Mouse (Mus musculus) naive thymus-derived CD4-positive, alpha-beta T cell, adult 2 months (primary cell): ENCODE results near the gene Hnrnph1.

ENCODE experiments used
- DNase-seq: peaks from one replicate; pipeline ENCODE4 v3.0.0-alpha.2; 2011; ENCODE audit warnings: low read depth

The Hnrnph1 gene

DNA sequence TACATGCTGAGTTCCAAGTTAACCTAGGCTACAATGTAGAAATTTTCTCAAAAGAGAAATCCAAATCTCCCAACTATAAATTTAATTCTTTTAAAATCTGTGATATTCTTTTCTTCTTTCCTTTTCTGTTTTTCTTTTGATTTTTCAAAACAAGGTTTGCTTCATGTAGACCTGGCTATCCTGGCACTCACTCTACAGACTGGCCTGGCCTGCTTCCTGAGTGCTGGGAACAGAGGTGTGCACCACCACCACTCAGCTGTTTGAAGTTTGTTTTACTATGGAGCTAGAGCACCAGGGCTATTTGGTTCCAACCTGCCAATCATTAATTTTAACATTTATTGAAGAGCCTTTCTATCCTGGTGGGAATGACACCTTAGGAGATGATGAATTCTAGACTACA lies 3.7 kb upstream of the Hnrnph1 start:
- DNase-seq: no peak

DNA sequence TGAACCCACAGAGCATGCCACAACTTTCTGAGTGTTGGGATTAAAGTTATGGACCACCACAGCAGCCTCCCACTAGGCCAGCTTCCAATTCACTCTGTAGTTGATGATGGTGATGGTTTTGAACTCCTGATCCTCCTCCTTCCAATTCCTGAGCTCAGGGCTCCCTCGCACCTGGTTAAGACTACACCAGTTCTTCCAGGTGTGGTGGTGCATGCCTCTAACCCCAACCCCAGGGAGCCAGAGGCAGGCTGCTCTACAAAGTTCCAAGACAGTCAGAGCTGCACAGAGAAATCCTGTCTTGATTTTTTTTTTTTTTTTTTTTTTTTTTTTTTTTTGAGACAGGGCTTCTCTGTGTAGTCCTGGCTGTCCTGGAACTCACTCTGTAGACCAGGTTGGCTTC lies 3.2 kb upstream of the Hnrnph1 start:
- no peak for DNase-seq

DNA sequence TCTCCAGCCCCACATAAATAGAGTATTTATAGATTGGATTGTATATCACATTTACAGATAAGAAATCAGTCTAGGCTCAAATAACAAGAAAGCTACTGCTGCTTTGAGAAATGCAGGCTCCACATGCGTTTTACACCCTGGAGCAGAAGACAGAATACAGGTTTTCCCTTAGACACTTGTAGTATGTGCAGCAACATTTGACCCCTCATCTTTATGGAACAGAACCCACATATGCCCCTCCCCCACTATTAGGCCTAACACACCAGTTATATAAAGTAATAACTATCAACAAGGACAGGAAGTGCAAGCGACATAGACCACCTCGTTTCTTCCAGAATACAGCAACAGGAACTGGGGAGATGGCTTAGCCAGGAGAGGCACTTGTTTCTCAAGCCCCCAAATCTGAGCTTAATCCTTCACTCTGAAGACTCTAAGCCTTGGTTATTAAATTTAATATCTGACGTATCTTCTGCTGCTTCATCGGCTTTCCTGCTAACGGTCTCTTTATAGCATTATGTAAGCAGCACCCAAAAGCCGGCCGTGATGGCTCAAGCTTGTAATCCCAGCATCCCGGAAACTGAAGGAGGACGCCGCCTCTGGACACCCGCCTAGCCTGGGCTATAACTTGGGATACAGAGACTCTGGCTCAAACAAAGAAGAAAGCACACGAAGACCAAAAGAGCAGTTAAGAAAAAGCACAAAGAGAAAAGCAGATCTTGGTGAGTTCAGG lies 2.3 kb upstream of the Hnrnph1 start:
- DNase-seq: no peak

DNA sequence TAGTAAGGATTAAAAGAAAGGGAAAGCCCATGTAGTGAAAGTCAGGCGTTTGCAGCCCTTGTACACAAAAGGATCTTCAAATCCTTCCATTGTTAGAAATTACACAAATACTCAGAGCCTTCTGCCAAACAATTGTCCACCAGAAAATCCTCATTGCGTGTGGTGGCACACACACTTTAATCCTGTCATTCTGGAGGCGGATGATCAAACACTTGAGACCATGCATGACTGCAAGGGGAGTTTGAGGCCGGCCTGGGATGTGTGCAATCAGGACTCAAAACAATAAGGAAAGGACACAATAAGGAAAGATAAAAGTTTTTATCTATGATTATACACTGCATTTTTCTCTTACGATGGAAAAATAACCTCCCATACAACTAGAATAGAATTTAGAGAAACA lies 1.4 kb upstream of the Hnrnph1 start:
- no peak for DNase-seq

DNA sequence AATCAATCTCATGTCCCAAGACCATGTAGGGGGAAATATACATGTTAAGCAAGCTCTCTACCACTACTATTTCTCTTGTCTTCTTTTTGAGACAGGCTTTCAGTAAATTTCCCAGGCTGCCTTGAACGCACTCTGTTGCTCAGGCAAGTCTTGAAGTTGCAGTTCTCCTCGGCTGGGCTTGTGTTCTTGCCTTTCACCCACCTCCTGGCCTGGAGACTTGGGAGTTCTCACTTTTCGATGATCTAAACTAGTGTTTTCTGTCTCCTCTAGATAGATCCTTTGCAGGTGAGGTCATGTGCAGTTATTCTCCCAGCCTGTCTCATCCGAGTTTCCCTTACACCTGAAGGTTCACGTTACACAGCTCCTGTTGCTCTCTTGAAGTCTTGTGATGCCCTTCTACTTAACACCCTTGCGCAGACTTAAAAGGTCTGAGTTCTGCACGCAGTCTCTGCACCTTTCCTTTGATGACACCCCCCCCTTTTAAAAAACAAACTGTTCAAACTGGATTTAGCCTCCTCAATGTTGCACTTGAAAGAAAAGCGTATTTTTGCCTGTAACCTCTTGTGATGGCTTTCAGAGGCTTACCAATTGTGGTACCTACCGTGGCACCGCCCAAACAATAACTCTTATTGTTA lies 517 bp upstream of the Hnrnph1 start:
- DNase-seq: peak; percentile 68

DNA sequence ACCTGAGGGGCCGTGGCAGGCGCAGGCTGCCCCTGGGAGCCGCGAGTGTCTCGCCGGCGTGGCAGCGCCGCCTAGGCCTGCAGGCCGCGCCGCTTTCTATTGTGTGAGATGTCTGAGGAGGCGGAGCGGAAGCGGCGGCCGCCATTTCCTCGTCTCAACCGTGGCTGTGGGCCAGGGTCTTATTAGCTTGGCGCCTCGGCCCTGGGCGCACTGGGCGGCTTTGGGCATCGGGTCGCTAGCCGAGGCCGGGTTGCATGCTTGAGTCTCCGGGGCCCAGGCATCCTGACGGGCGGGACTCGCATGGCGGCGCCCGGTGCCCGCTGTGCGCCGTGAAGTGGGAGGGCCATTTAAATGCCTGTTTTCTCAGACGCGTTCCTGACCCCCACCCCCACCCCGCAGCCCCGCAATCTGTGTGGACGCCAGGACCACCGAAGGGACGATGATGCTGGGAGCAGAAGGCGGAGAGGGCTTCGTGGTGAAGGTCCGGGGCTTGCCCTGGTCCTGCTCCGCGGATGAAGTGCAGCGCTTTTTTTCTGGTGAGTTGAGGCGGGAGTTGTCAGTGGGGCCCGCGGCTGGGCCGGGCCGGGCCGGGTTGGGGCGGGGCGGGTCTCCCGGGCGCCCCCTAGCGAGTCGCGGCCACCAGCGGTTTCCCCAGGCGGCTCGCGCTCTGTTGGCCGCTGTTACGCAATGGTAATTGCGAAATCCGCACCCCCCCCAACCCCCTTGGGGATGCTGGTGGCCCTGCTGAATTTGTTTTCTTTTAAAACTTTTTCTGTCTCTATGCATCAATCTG lies 1.3 kb downstream of the Hnrnph1 start:
- DNase-seq: peak; percentile 91

DNA sequence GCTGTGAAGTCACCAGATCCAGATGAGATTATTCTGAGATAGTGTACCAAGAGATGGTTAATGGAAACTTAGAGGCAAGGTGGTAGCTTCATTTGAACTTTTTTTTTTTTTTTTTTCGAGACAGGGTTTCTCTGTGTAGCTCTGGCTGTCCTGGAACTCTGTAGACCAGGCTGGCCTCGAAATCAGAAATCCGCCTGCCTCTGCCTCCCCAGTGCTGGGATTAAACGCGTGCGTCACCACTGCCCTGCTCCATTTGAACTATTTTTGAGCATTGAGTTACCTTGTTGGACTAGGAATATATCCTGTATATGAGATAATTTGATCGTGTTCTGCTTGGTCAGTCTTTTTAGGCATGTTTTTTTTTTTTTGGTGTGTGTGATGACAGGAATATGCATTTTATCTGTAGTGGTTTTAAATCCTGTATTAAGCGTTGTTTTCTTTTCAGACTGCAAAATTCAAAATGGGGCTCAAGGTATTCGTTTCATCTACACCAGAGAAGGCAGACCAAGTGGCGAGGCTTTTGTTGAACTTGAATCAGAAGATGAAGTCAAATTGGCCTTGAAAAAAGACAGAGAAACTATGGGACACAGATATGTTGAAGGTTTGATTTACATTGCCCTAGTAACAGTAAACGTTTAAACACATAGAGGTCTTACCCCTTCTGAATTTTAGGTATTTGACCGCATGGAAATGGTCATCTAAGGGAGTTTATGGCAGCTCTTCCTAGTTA lies 2.4 kb downstream of the Hnrnph1 start:
- DNase-seq: peak; percentile 33

DNA sequence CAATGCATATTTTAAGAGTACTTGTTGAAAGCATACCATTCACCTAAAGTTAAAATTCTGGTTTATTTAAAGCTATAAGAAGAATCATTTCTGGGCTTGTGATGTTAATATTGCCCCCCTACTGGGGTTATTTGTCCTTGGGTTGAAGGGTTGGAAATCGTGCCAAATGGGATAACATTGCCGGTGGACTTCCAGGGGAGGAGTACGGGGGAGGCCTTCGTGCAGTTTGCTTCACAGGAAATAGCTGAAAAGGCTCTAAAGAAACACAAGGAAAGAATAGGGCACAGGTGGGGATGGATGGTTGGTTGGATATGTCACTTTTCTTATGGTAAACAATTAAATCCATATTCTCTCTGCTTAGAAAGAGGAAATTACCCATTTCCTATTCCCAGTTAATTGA lies 4.5 kb downstream of the Hnrnph1 start:
- DNase-seq: no peak

DNA sequence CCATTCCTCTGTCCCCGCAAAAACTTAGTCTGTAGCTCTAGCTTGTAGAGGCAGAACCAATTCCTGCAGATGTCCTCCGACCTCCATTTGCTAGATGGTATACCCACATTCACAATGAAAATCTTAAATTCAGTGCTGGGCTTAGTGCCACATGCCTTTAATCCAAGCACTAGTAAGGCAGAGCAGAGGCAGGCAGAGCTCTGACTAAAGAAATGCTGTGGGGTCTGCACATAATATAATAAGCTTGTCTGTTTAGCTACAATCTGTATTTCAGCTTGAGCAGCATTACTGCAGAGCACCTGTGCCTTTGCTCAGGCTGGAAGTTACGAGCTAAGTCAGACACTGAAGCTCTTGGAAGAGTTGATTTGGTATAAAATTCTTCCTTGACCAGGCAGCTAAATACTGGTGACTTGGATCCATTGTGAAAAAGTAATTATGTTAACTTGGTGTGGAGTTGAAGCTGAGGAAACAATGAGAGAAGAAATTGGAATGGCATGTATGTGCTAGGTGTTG lies 10.4 kb downstream of the Hnrnph1 start:
- peak; percentile 41 for DNase-seq

DNA sequence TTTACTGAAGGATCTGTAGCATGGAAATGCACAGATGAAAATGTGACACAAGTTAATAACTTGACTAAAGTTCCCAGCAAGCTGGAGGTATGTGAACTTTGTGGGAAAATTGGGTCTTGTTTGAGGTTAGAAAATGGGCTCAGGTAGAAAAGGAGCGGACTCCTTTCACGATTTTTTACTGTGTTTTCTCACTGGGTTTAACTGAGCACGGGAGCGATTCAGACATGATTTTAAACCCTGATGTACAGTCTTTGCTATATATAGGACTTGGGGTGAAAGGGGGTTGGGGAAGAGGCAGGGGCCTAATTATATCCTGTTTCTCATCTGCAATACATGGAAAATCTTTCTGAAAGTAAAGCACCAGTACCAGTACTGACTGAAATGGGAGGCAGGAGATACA lies 10.9 kb downstream of the Hnrnph1 start:
- DNase-seq: no peak

DNA sequence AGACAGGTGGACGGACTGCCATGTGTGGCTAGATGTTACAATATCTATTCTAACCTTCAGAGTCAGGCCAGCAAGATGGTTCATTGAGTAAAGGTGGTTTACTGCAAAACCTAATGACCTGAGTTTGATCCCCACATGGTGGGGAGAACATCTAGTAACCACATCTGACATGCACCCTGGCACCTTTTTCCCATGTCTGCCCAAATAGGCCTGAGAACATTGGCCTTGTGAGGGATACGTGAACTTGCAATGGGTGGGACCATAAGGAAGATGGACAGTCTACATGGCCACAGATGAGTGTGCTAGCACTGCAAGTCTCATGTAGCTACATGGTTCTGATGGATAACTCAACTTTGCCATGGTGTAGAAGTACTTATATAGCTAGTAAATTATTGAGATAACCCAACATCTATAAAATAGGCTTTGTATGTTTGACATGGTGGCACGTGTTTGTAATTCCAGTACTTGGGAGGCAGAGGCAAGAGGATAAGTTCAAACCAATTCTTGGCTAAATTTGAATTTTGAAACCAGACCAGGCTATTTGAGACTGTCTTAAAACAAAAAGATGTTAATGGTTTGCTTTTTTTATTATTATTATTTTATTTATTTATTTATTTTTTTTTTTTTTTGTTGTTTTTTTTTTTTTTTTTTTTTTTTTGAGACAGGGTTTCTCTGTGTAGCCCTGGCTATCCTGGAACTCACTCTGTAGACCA lies 11.6 kb downstream of the Hnrnph1 start:
- DNase-seq: peak; percentile 37

DNA sequence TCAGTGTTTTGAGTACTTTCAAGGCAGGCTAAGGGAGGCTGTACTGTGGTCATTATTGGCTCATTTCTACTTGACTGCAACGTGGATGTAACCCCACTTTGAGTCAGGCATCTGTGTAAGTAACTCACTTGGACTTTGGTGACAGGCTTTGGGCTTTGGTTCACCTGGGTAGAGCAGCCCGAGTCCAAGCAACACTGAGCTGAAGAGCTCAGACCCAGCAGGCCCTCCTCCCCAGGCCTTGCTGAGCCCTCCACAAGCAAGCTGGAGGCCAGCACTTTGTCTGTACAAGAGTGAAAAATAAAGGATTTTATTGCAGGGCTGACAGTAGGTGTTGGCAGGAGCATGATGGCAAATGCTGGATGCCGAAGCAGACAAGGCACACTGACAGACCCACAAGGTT lies 12.2 kb downstream of the Hnrnph1 start:
- DNase-seq: no peak

DNA sequence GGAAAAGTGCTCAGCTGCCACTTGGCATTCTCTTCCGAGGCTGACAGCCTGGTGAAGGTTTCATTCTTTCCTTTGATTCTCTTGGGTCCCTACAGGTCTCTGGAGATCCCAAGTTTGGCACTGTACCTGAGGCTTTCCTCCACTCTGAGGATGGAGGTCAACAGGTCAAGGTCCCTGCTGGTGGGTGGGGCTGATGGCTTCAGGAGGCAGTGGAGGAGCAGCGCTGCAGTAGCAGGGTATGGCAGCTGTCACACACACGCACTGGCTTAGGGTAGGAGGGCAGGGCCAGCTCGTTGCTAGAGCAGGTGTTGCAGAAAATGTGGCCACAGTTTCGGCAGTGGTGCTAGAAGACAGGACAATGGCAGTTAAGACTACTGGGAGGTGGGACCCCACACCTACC lies 12.8 kb downstream of the Hnrnph1 start:
- DNase-seq: no peak

DNA sequence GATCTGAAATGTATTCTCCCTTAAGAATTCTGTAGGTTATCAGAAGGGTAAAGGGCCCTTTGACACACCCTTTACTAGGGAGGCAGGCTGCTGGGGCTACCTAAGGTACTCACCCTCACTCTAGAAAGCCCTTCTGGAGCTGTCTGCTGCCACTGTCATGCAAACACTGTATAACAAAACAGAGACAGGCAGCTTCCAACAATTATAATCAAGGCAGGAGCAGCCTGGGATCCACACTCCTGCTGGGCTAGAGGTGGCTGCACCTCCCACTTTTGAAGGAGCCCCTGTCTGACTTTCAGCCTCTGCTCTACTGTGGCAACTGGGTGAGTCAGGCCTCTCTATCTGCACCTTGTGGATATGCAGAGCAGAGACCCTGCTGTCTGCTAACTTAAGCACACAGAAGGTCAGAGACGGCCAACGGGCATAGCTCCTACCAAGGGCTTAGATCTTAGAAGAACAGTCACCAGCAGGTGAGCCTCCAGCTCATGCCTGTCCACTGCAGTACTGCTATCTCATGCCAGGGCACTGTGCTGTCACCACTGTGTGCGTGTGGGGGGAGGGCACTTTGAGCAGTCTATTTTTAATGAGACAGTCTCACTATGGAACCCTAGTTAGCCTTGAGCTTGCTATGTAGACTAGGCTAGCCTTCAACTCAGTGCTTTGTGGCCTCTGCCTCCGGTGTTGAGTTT lies 14.6 kb downstream of the Hnrnph1 start:
- DNase-seq: no peak

DNA sequence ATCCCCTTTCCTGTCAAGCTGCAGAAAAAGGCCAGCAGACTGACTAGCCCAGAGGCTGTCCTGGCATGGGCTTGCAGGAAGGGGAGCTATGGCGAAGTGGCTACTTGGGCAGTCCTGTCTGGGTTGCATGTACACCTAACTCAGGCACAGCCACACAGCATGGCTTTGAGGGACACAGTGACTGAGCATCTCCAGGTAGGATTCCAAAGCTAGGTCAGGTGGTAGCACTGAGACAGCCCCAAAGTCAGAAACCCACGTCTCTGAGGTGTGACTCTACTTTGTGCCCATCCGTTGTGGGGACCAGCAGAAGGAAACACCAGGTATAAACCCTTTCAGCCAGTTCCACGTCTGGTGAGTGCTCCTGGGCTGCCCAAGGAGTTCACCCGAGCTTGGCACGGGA lies 16.5 kb downstream of the Hnrnph1 start:
- DNase-seq: no peak

DNA sequence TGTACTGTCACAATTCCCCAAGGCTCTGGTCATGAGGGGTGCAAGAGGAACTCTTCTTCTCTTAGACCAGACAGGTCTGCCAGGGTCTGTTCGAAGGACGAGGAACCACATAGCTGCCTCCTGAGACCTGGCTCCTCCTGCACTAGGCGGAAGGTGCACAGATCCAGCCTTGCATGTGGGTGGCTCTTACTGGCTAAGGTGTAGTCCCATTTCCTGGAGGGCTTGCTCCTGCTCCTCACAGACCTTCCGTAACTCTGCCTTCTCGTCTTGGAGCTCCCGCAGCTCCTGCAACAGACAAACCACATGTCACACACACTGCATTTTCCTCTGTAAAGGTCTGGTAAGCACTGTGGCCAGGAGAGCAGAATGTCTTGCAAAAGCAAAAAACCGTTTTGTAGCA lies 17.9 kb downstream of the Hnrnph1 start:
- no peak for DNase-seq

DNA sequence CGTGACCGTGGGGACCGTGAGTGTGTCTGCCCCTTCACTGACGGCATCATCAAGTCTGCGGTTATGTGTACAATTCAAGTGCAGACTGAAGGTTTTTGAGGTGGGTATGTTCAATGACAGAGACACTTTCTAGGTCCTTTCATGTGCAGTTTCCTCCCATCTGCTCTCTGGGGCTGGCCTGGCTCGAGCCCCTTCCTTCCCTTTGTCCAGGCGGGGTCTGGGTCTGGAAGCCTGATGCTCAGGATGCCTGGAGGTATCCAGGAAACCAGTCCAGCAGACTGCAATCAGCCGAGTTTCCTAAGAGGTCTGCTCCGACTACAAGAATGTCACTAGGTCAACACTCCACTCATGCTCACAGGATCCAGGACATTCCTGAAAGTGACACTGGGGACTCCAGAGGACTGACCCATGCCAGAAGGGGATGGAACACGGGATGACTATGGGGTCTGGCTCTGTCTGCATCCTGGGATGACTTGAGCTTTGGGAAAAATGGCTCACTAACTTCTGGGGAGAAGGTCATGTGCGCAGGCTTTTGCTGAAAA lies 20.0 kb downstream of the Hnrnph1 start:
- no peak for DNase-seq

DNA sequence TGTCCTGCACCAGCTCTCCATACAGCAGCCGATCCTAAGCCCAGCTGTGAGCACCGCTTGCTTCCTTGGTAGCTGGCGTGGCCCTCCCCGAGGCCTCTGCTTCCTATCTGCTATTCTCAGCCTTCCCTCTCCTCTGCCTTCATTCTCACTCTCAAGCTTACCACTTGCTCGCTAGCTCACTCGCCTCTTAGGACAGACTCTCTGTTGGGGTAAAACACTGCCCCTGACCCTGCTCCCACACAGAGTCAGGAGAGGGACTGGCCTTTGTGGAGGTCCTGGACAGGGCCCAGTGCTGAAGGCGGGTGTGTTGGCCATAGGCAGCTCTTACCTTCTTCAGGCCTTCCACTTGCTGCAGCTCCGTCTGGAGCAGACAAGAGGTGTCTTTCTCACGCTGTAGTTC lies 20.5 kb downstream of the Hnrnph1 start:
- no peak for DNase-seq

DNA sequence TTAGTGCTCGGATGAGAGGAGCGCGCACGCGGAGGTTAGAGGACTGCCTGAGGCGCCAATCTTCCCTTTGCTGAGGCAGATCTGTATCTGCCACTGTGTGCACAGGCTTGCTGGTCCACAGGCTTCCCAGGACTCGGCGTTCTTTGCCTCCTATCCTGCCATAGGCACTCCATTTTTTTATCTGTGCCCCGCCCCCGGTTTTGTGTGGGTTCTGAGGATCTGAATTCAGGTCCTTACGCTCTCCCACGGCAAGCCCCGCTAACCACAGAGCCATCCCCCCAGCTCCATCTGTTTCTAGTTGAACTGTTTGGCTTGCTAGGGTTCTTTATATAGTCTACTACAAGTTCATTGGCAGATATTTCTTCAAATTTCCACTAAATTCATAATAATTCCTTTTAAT lies 22.0 kb downstream of the Hnrnph1 start:
- DNase-seq: no peak

DNA sequence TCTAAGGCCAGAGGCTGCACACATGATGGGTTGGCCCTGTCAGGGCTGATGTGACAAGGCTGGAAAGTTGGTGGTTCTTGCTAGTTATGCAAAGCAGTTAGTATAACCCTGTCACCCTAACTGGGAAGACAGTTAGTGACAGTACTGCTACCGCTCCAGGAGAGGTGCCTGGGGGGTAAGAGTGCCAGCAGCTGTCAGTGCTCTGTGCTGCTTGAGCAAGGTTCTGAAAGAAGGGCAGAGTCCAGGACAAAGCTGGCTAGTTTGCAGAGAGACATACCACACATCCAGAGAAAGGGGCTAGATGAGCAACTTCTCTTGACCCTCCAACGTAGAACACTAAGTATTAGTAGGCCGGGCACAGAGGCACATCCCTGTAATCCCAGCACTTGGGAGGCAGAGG lies 25.7 kb downstream of the Hnrnph1 start:
- no peak for DNase-seq
